In the genomic region with DNA sequence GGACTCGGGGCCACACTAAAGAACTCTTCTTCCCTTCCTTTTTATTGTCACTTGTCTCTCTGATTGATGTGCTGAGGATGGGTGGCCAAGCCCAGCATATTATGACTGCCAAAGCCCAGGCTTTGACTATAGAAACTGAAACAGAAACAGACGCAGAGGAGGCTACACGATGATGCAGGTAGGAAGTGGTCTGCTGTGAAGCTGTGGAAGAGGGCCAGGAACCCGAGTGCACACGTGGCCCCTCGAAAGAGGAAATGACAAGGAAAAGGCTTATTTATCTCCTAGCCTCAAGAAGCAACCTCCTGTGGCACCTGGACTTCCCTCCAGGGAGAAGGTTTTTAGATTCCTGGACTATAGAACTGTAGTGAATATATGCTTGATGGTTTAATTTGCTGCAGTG, we compare ENCODE assay signal across 13 mouse cellular contexts. TPM values are rescaled to one million over a fixed set of nuclear protein-coding genes. Genes with fewer than 3 reads are reported as not detected.
DNase-seq lines count a peak whose midpoint lies in the region; ATAC-seq and TF ChIP-seq lines count a peak whose summit lies in the region.
"Had no signal": no experiment of that assay in that cellular context is flagged by ENCODE, and none has a peak within 500 bp of the region (broad histone marks: within the 10 kb centered on the region; RNA-seq: fewer than 3 reads in every experiment).

No protein-coding gene starts in this region.

- H3K4me3 ChIP-seq in CH12.LX (replicated peaks in 1 of 3; ENCODE audit: low read depth in 2 of 3, low read length in 2 of 3, poor library complexity in 1 of 3) = peak overlapping the region in 2 of 3 experiments; percentile 7 to 45
- no peak overlapping the region for H3K4me3 ChIP-seq in kidney, embryonic 16.5 days (ENCODE audit: low read length)
- H3K4me3 ChIP-seq: embryonic facial prominence, embryonic 15.5 days had no signal

- peak; percentile 81 for DNase-seq in CH12.LX (ENCODE audit: extremely low read depth)
- DNase-seq in thymus, postnatal 14 days = peak; percentile 52
- DNase-seq in c-Kit-positive CD71-positive TER-119-positive erythroid progenitor cells, embryonic 14.5 days (ENCODE audit: low spot score) = no peak
- no peak for DNase-seq in cerebellum, adult 11 months
- DNase-seq: cerebellum, postnatal 36 days; forebrain, postnatal 0 days; heart, postnatal 4 days had no signal

- H3K9me3 ChIP-seq in CH12.LX (replicated peaks; ENCODE audit: low read length) = no peaks in the 10 kb centered on the region
- no peaks in the 10 kb centered on the region for H3K9me3 ChIP-seq in kidney, embryonic 16.5 days (ENCODE audit: low read length)
- H3K9me3 ChIP-seq: embryonic facial prominence, embryonic 15.5 days had no signal

- H3K9ac ChIP-seq in CH12.LX (ENCODE audit: insufficient read depth, low read depth) = peak overlapping the region; percentile 45; the same call in 1 of the 2 replicates
- no peak overlapping the region for H3K9ac ChIP-seq in kidney, embryonic 16.5 days (replicated peaks; ENCODE audit: low read length)
- H3K9ac ChIP-seq: embryonic facial prominence, embryonic 15.5 days; forebrain, postnatal 0 days had no signal

- dilution Hi-C loops in CH12.LX (cut with MboI; ENCODE audit: extremely low pct_ligation_motif_present, extremely low pct_unique_long_range_greater_than_20kb, low sequenced_read_pairs) = no loop called here

- H3K36me3 ChIP-seq in CH12.LX (replicated peaks in 1 of 2; ENCODE audit: control insufficient read depth in 1 of 2, insufficient read depth in 1 of 2, low read length in 1 of 2) = no peaks in the 10 kb centered on the region
- H3K36me3 ChIP-seq in kidney, embryonic 16.5 days (ENCODE audit: insufficient read depth, low read length) = no peaks in the 10 kb centered on the region
- H3K36me3 ChIP-seq: embryonic facial prominence, embryonic 15.5 days had no signal

- H3K4me1 ChIP-seq in CH12.LX (ENCODE audit: control insufficient read depth in 1 of 2, insufficient read depth in 2 of 2) = peaks cover 9 to 23% of the 10 kb centered on the region in 2 experiments; a peak in 3 of 4 replicates
- H3K4me1 ChIP-seq in kidney, embryonic 16.5 days (ENCODE audit: insufficient read depth, low read length) = peaks cover 17% of the 10 kb centered on the region
- H3K4me1 ChIP-seq: embryonic facial prominence, embryonic 15.5 days had no signal

- no peak for TF ChIP-seq CTCF in CH12.LX (conservative IDR thresholded peaks at IDR 0.05 in 1 of 2, IDR thresholded peaks at IDR 0.05 in 1 of 2; ENCODE audit: low read depth in 2 of 2, low read length in 2 of 2)

- H3K27ac ChIP-seq in CH12.LX (ENCODE audit: insufficient read depth, low read depth) = peak overlapping the region; percentile 19; the same call in 1 of the 2 replicates
- no peak overlapping the region for H3K27ac ChIP-seq in kidney, embryonic 16.5 days (ENCODE audit: low read length)
- H3K27ac ChIP-seq: embryonic facial prominence, embryonic 15.5 days; kidney, postnatal 0 days had no signal

- no peaks in the 10 kb centered on the region for H3K79me2 ChIP-seq in CH12.LX (replicated peaks; ENCODE audit: control insufficient read depth, extremely low read depth, insufficient read depth, poor library complexity, severe bottlenecking)

- in situ Hi-C loops in CH12.LX (cut with MboI; ENCODE audit: low pct_ligation_motif_present, low pct_unique_long_range_greater_than_20kb, low sequenced_read_pairs) = loop anchor here (25.0 kb wide), 1 partner anchor 586 kb away; no protein-coding TSS in a partner anchor

- TF ChIP-seq POLR2A in CH12.LX (IDR thresholded peaks at IDR 0.05; ENCODE audit: low read depth, low read length) = no peak

- 72% methylated on average over 6 of the region's 6 CpGs for WGBS in kidney, embryonic 16.5 days

- ATAC-seq in common myeloid progenitor, adult 5-6 weeks (replicated peaks; ENCODE audit: low read depth, poor library complexity, severe bottlenecking) = peak; percentile 83
- peak; percentile 86 for ATAC-seq in megakaryocyte progenitor cell, adult 5-6 weeks (replicated peaks; ENCODE audit: poor library complexity)
- no peak for ATAC-seq in kidney, embryonic 16.5 days (ENCODE audit: low FRiP score, low TSS enrichment)

- no peak for TF ChIP-seq RAD21 in CH12.LX (IDR thresholded peaks at IDR 0.05; ENCODE audit: low read depth, low read length)

- H3K4me2 ChIP-seq in CH12.LX (ENCODE audit: insufficient read depth, low read depth, poor library complexity, severe bottlenecking) = peak overlapping the region; percentile 95
- no peak overlapping the region for H3K4me2 ChIP-seq in kidney, embryonic 16.5 days (replicated peaks; ENCODE audit: low read depth, low read length)
- H3K4me2 ChIP-seq: embryonic facial prominence, embryonic 15.5 days; midbrain, embryonic 11.5 days had no signal

- peak; percentile 65; the same call in 1 of the 2 replicates for TF ChIP-seq EP300 in CH12.LX (IDR thresholded peaks at IDR 0.05; ENCODE audit: low read length)

- peaks cover 2% of the 10 kb centered on the region for H3K27me3 ChIP-seq in CH12.LX (replicated peaks)
- no peaks in the 10 kb centered on the region for H3K27me3 ChIP-seq in kidney, embryonic 16.5 days (ENCODE audit: insufficient read depth, low read length)
- H3K27me3 ChIP-seq: embryonic facial prominence, embryonic 15.5 days had no signal

TF ChIP-seq in CH12.LX, 34 proteins besides CTCF, POLR2A, EP300 and RAD21:
- TF ChIP-seq ELF1 (IDR thresholded peaks at IDR 0.05; ENCODE audit: low read depth, low read length) (peak; percentile 78), ETS1 (conservative IDR thresholded peaks at IDR 0.05; ENCODE audit: low read depth, low read length) (peak; percentile 81), TCF12 (IDR thresholded peaks at IDR 0.05; ENCODE audit: low read depth, low read length) (peak; percentile 64; the same call in 1 of the 2 replicates), PAX5 (IDR thresholded peaks at IDR 0.05; ENCODE audit: low read length) (no peak), MAFK (IDR thresholded peaks at IDR 0.05; ENCODE audit: insufficient replicate concordance, low read length) (no peak), MXI1 (IDR thresholded peaks at IDR 0.05; ENCODE audit: low read depth, low read length) (peak; percentile 77), UBTF (IDR thresholded peaks at IDR 0.05; ENCODE audit: low read depth, low read length) (no peak), IRF4 (IDR thresholded peaks at IDR 0.05; ENCODE audit: low read depth, low read length) (peak; percentile 87), MAX (IDR thresholded peaks at IDR 0.05; ENCODE audit: low read length) (peak; percentile 93), MYC (IDR thresholded peaks at IDR 0.05; ENCODE audit: low read depth, low read length) (peak; percentile 88), SMC3 (IDR thresholded peaks at IDR 0.05; ENCODE audit: low read depth, low read length) (no peak), BHLHE40 (IDR thresholded peaks at IDR 0.05; ENCODE audit: low read depth, low read length) (peak; percentile 85), SIN3A (IDR thresholded peaks at IDR 0.05; ENCODE audit: low read length) (peak; percentile 73; the same call in 1 of the 2 replicates), MAZ (IDR thresholded peaks at IDR 0.05; ENCODE audit: low read depth, low read length) (no peak), HCFC1 (IDR thresholded peaks at IDR 0.05; ENCODE audit: low read depth, low read length) (peak; percentile 44), RCOR1 (conservative IDR thresholded peaks at IDR 0.05; ENCODE audit: low read depth, low read length) (no peak; the same call in 1 of the 2 replicates), NELFE (IDR thresholded peaks at IDR 0.05; ENCODE audit: low read depth, low read length) (no peak), MEF2A (IDR thresholded peaks at IDR 0.05; ENCODE audit: borderline replicate concordance, low read depth, low read length) (peak; percentile 46), USF2 (conservative IDR thresholded peaks at IDR 0.05; ENCODE audit: low read depth, low read length) (peak; percentile 70), USF1 (IDR thresholded peaks at IDR 0.05; ENCODE audit: low read depth, low read length) (peak; percentile 76), POLR2AphosphoS2 (IDR thresholded peaks at IDR 0.05; ENCODE audit: low read depth, low read length) (no peak), CHD2 (IDR thresholded peaks at IDR 0.05; ENCODE audit: low read length) (no peak)

RNA-seq across cellular contexts. Expression of gene Phgdh, which starts 8.3 kb away (rescaled TPM):
- total RNA-seq in CH12.LX (2012; rRNA removed) (500 and 631 TPM in 2 replicates), CH12.LX (2014; rRNA removed) (540 and 587 TPM in 2 replicates)
- polyA plus RNA-seq in CH12.LX (2012; ENCODE audit: insufficient read length, low read depth) = 543 and 677 TPM in 2 replicates
- 357 and 379 TPM in 2 replicates for total RNA-seq in common myeloid progenitor, adult 5-6 weeks (2017)
- total RNA-seq in megakaryocyte progenitor cell, adult 5-6 weeks (2015) = 108 and 138 TPM in 2 replicates
- 493 and 521 TPM in 2 replicates for total RNA-seq in megakaryocyte progenitor cell, adult 5-6 weeks (2017)
- polyA plus RNA-seq in kidney, embryonic 16.5 days (2015; fragmentation: Nextera tagmentation; extraction: Ambion mirVana) = 541 and 585 TPM in 2 replicates

RNA-seq across cellular contexts. Expression of gene Zfp697, which starts 34.2 kb away (rescaled TPM):
- 0.04 TPM in 1 of 2 replicates, not detected in the other for total RNA-seq in CH12.LX (2012; rRNA removed)
- not detected in 2 replicates for total RNA-seq in CH12.LX (2014; rRNA removed)
- polyA plus RNA-seq in CH12.LX (2012; ENCODE audit: insufficient read length, low read depth) = not detected in 2 replicates
- total RNA-seq in common myeloid progenitor, adult 5-6 weeks (2017) = 0.59 and 1.2 TPM in 2 replicates
- 0.90 and 1.2 TPM in 2 replicates for total RNA-seq in megakaryocyte progenitor cell, adult 5-6 weeks (2015)
- total RNA-seq in megakaryocyte progenitor cell, adult 5-6 weeks (2017) = 0.54 and 0.84 TPM in 2 replicates
- 16.4 and 17.1 TPM in 2 replicates for polyA plus RNA-seq in kidney, embryonic 16.5 days (2015; fragmentation: Nextera tagmentation; extraction: Ambion mirVana)

Comparison
In these comparisons a context has a peak if more than half of its experiments do, and no peak if none do; other contexts are left out.
1. DNase-seq: peak in CH12.LX (single experiment) and thymus, postnatal 14 days (single experiment); none in c-Kit-positive CD71-positive TER-119-positive erythroid progenitor cells, embryonic 14.5 days (single experiment) and cerebellum, adult 11 months (single experiment).